Mouse (Mus musculus) C3H10T1/2 (cell line): ENCODE data around the gene Sesn2. TPM values are rescaled to one million over a fixed set of nuclear protein-coding genes. Genes with fewer than 3 reads are reported as not detected.

Experiments used
- polyA plus RNA-seq, 2 experiments: library from polyadenylated mRNA; unstranded; fragments of >200 nt; fragmentation: generic; extraction: Trizol; gene quantifications; one replicate each; pipeline ENCODE4 v1.2.1; 2012; ENCODE audit warnings: missing spikeins in 2 of 2

Gene Sesn2
- 10 to 100 TPM in 1 of 2 experiments, 1 to 10 TPM in 1; 9.2 to 25.8 TPM for polyA plus RNA-seq

DNA sequence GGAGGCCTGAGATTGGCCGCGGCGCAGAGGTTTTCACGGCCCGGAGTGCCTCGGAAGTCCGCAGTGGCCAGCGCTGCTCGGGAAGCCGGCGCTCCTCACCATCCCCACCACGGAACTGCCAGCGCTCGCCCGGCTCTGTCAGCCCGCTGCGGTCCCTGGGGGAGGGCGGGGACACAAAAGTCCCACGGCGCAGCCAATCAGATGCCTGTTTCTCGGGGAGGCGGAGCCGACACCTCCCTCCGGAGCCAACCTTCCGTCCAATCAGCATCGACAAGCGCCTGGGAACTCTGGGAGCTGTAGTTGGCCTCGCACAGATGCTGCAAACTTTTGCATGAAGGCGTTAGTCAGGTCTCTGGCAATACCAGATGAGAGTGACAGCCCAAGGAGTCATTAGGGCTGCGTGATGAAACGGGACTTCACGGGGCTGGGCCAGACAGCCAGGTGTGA lies at the start of gene Sesn2:
Gene Sesn2, minus strand, starts transcription at position 150 of the 447 bp plus-strand sequence.

GRCm38 (mm10) chr4:132535406-132536121 lies 25.3 kb upstream of the Sesn2 start, which contains the start of gene Dnajc8:
Dnajc8 (plus strand) TSS chr4:132535550.

DNA sequence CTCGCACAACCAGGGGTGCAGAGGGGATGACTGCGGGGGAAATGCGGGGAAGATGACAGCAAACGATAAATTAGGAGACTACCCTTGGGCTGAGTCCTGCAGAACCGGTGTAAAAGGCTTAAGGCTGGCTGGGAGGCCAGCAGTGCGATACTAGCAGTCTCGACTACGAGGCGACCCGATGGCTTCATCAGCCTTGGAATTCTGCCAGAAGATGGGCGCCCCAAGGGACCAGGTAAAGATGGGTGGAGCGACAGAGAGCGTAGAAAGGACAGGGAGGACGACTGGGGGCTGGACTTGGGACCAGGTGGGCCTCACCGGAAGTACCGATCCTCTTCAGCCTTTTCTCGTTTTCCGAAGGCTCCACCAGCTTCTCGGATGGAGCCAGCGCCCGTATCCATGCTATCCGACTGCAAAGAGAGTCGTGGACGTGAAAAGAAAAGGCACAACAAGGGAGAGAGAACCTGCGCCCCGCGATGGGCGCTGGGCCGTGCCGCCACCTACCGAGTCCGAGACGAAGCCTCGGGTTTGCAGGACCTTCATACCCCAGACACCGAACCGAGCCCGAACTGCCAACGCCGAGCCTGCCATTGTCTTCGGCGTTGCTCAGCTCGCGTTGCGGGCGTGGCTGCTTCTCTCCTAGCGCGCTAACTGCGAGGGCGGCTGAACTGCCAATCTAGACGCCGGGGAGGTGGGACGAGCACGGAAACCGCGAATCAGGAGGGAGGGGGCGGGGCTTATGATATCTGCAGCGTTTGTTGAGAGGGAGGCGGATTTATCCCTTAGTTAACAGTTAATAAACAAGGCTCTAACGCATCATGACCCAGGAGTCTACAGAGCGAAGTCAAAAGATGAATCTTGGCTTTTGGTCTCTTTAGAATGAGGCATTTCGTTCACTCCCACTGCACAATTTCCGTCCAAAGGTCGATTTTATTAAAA lies 22.9 kb upstream of the Sesn2 start, which contains the start of gene Atpif1:
Gene Atpif1, minus strand, starts transcription at position 679 of the 936 bp plus-strand sequence.

GRCm38 (mm10) chr4:132463430-132464254 lies 46.7 kb downstream of the Sesn2 start, which contains the start of gene Med18:
Med18 (minus strand) TSS chr4:132463921.

Other genes with a start within 250 kb of the Sesn2 start
- gene Gmeb1, start 248.9 kb downstream of the Sesn2 start, polyA plus RNA-seq: 10 to 100 TPM in 1 of 2 experiments, 1 to 10 TPM in 1; 5.5 to 10.1 TPM
- 10 to 100 TPM; 12.3 to 17.3 TPM for gene Taf12, start 236.1 kb downstream of the Sesn2 start, polyA plus RNA-seq
- not detected for gene Rab42, start 207.1 kb downstream of the Sesn2 start, polyA plus RNA-seq
- gene Trnau1ap, start 181.0 kb downstream of the Sesn2 start, polyA plus RNA-seq: 10 to 100 TPM; 38.7 to 52.4 TPM
- 10 to 100 TPM; 16.4 to 28.5 TPM for gene Rcc1, start 156.9 kb downstream of the Sesn2 start, polyA plus RNA-seq
- gene Phactr4, start 88.0 kb downstream of the Sesn2 start, polyA plus RNA-seq: 1 to 10 TPM; 2.6 to 5.9 TPM
- gene Med18, start 46.6 kb downstream of the Sesn2 start, polyA plus RNA-seq: 1 to 10 TPM; 1.6 to 5.1 TPM
- gene Atpif1, start 23.2 kb upstream of the Sesn2 start, polyA plus RNA-seq: 100 to 1,000 TPM; 397 to 898 TPM
- 10 to 100 TPM; 29.3 to 74.5 TPM for gene Dnajc8, start 25.0 kb upstream of the Sesn2 start, polyA plus RNA-seq
- under 1 TPM in 1 of 2 experiments, not detected in 1; 0.04 TPM for gene Ptafr, start 53.6 kb upstream of the Sesn2 start, polyA plus RNA-seq
- gene Eya3, start 128.5 kb upstream of the Sesn2 start, polyA plus RNA-seq: 10 to 100 TPM in 1 of 2 experiments, 1 to 10 TPM in 1; 5.2 to 12.4 TPM
- gene Xkr8, start 222.0 kb upstream of the Sesn2 start, polyA plus RNA-seq: 1 to 10 TPM; 2.1 to 7.6 TPM
- 1 to 10 TPM; 5.7 to 7.7 TPM for gene Smpdl3b, start 246.8 kb upstream of the Sesn2 start, polyA plus RNA-seq